Mouse (Mus musculus) adrenal gland, adult 10 weeks (tissue): ENCODE results near the gene Snn. TPM values are rescaled to one million over a fixed set of nuclear protein-coding genes. Genes with fewer than 3 reads are reported as not detected.

ENCODE experiments used
- polyA plus RNA-seq: library from polyadenylated mRNA; stranded (reverse); fragments of 350-450 nt; fragmentation: Illumina TruSeq; extraction: RNeasy Lipid Tissue Mini Kit (QIAGEN cat#74804); gene quantifications from one replicate; pipeline ENCODE4 v1.2.3, GENCODE M21; 2014; ENCODE audit warnings: low read depth, low replicate concordance

The Snn gene
- polyA plus RNA-seq = 11.0 TPM

GRCm38 (mm10) chr16:11060645-11061044, at the start of gene Snn:
TSS of gene Snn (plus strand) at chr16:11060945.

GRCm38 (mm10) chr16:11066029-11066832, 5.5 kb downstream of the Snn start, which contains the start of gene Litaf:
TSS of gene Litaf (minus strand) at chr16:11066157.

Other genes with a start within 250 kb of the Snn start
- not detected for gene Gm11172, start 248.0 kb upstream of the Snn start, polyA plus RNA-seq
- gene Rmi2, start 225.9 kb upstream of the Snn start, polyA plus RNA-seq = not detected
- gene Litaf, start 5.2 kb downstream of the Snn start, polyA plus RNA-seq = 41.9 TPM
- 21.9 TPM for gene Txndc11, start 73.7 kb downstream of the Snn start, polyA plus RNA-seq
- gene Zc3h7a, start 115.4 kb downstream of the Snn start, polyA plus RNA-seq = 223 TPM
- 290 TPM for gene Rsl1d1, start 142.4 kb downstream of the Snn start, polyA plus RNA-seq
- 641 TPM for gene Gspt1, start 193.4 kb downstream of the Snn start, polyA plus RNA-seq